Mouse (Mus musculus): Measurements from ENCODE around the gene Zic2. TPM values are rescaled to one million over a fixed set of nuclear protein-coding genes. Genes with fewer than 3 reads are reported as not detected.
"Not testable (repeated sequence)": the region's sequence is repeated elsewhere in the genome, so short reads cannot be mapped to it uniquely, and the experiment has no call there.

Gene Zic2
- polyA plus RNA-seq, 1 experiment, result 11.9 TPM

DNA sequence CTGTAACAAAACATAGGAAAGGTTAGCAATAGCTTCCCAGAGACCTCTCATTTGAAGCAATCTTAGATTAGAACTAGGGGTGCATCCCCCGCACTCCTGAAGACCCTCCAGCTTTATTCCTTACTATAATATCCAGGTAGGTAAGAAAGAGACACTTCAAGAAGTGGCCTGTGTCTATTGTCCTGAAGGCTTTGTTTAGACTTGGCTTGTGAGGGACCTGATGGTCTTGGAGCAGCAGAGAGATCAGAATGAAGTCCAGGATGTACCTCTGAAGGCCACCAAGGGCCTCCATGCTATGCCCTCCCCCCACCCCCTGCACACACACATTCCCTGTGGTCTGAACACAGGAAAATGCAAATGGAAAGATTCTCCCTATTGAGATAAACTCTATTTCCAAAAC, 15.5 kb upstream of the Zic2 start:
- TF ChIP-seq CTCF (IDR thresholded peaks at IDR 0.05; ENCODE audit: extremely low read depth, insufficient read depth, low read length) (no peak), POLR2A (IDR thresholded peaks at IDR 0.05; ENCODE audit: extremely low read depth, insufficient read depth, low read length) (no peak)
- no peaks in the 10 kb centered on the region for H3K4me1 ChIP-seq (ENCODE audit: control insufficient read depth, insufficient read depth, low read length)
- no peak overlapping the region for H3K4me3 ChIP-seq (ENCODE audit: insufficient read depth, low read length)
- H3K27ac ChIP-seq (ENCODE audit: insufficient read depth, low read length), result no peak overlapping the region

DNA sequence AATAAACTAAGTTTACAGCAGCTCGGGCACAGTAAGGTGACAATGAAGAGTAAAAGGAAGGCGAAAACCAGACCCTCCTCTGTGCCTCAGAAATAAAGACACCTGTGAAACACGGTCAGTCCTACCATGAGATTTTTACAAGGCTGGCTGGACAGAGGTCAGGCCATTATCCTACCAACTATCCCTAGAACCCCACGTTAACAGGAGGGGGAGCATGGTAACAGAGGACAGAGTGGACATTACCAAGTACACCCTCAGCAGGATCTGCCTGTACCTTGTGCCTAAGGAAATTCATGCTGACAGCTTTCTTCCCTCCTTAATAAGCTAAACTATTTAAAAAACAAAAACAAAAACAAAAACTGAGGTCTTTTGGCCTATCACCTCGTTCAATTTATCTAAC, 15.0 kb upstream of the Zic2 start:
- Histone ChIP-seq H3K27ac (ENCODE audit: insufficient read depth, low read length) (no peak overlapping the region), H3K4me3 (ENCODE audit: insufficient read depth, low read length) (no peak overlapping the region), H3K4me1 (ENCODE audit: control insufficient read depth, insufficient read depth, low read length) (no peaks in the 10 kb centered on the region)
- TF ChIP-seq POLR2A (IDR thresholded peaks at IDR 0.05; ENCODE audit: extremely low read depth, insufficient read depth, low read length), result no peak
- no peak for TF ChIP-seq CTCF (IDR thresholded peaks at IDR 0.05; ENCODE audit: extremely low read depth, insufficient read depth, low read length)

- H3K27ac ChIP-seq (ENCODE audit: insufficient read depth, low read length), result peak overlapping the region; percentile 54; the same call in 1 of the 2 replicates
- TF ChIP-seq CTCF (IDR thresholded peaks at IDR 0.05; ENCODE audit: extremely low read depth, insufficient read depth, low read length) (no peak), POLR2A (IDR thresholded peaks at IDR 0.05; ENCODE audit: extremely low read depth, insufficient read depth, low read length) (no peak)
Measured at GRCm38 (mm10) chr14:122461500-122461899, 13.7 kb upstream of the Zic2 start.

DNA sequence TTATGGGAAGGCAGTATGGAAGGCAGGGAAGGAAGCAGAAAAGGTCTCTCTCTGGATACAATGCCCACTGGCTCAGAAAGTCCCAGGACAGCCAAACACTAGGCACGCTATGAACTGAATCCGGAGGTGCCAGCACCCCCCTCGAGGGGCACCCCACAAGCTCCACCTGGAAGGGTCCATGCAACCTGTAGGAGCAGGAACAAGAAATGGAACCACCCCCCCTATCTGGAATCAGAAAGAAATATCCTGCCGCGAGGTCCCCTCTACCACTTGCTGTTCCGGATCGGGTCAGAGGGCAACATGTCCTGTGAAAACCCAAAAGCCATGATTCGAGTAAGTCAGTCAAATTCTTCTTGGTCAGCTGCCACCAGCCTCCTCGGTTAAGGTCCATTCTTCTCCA, 13.3 kb upstream of the Zic2 start:
- TF ChIP-seq CTCF (IDR thresholded peaks at IDR 0.05; ENCODE audit: extremely low read depth, insufficient read depth, low read length) (no peak), POLR2A (IDR thresholded peaks at IDR 0.05; ENCODE audit: extremely low read depth, insufficient read depth, low read length) (no peak)
- Histone ChIP-seq H3K4me1 (ENCODE audit: control insufficient read depth, insufficient read depth, low read length) (no peaks in the 10 kb centered on the region), H3K4me3 (ENCODE audit: insufficient read depth, low read length) (peak overlapping the region; percentile 11; the same call in 1 of the 2 replicates), H3K27ac (ENCODE audit: insufficient read depth, low read length) (peak overlapping the region; percentile 54)

More at GRCm38 (mm10) chr14:122461500-122461899, 13.7 kb upstream of the Zic2 start:
- 0 out of 2 replicates have a peak overlapping the region, but pooled peaks have one; percentile 11 for H3K4me3 ChIP-seq (ENCODE audit: insufficient read depth, low read length)
- no peaks in the 10 kb centered on the region for H3K4me1 ChIP-seq (ENCODE audit: control insufficient read depth, insufficient read depth, low read length)

DNA sequence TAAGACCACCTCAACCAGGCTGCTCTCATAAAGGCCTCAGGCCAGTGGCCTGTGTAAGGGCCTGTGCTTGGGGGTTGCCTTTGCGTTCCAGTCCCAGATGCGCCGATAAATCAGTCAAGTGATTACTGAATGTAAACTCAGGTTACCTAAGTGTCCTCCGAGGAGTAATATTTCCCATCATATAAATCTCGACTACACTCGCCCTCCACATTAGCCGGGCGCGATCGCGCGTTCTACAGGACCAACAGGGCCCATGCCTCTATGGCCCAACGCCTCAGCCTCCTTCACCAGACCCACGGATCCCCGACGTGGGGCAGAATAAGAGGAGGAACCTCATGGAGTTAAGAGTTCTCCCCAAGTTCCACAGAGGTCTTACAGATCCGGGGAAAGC, 12.6 kb upstream of the Zic2 start:
- peak overlapping the region; percentile 95 for H3K27ac ChIP-seq (ENCODE audit: insufficient read depth, low read length)
- H3K4me1 ChIP-seq (ENCODE audit: control insufficient read depth, insufficient read depth, low read length), result no peaks in the 10 kb centered on the region
- peak overlapping the region; percentile 48 for H3K4me3 ChIP-seq (ENCODE audit: insufficient read depth, low read length)
- TF ChIP-seq POLR2A (IDR thresholded peaks at IDR 0.05; ENCODE audit: extremely low read depth, insufficient read depth, low read length) (no peak), CTCF (IDR thresholded peaks at IDR 0.05; ENCODE audit: extremely low read depth, insufficient read depth, low read length) (no peak)

- Histone ChIP-seq H3K27ac (ENCODE audit: insufficient read depth, low read length) (peak overlapping the region; percentile 95), H3K4me1 (ENCODE audit: control insufficient read depth, insufficient read depth, low read length) (no peaks in the 10 kb centered on the region), H3K4me3 (ENCODE audit: insufficient read depth, low read length) (peak overlapping the region; percentile 48)
- TF ChIP-seq CTCF (IDR thresholded peaks at IDR 0.05; ENCODE audit: extremely low read depth, insufficient read depth, low read length) (no peak), POLR2A (IDR thresholded peaks at IDR 0.05; ENCODE audit: extremely low read depth, insufficient read depth, low read length) (no peak)
Measured at GRCm38 (mm10) chr14:122463080-122463691, 12.0 kb upstream of the Zic2 start.

GRCm38 (mm10) chr14:122463734-122464341, 11.4 kb upstream of the Zic2 start:
- Histone ChIP-seq H3K4me3 (ENCODE audit: insufficient read depth, low read length) (peak overlapping the region; percentile 48), H3K27ac (ENCODE audit: insufficient read depth, low read length) (peak overlapping the region; percentile 95)
- not testable (repeated sequence) for H3K4me1 ChIP-seq (ENCODE audit: control insufficient read depth, insufficient read depth, low read length)

DNA sequence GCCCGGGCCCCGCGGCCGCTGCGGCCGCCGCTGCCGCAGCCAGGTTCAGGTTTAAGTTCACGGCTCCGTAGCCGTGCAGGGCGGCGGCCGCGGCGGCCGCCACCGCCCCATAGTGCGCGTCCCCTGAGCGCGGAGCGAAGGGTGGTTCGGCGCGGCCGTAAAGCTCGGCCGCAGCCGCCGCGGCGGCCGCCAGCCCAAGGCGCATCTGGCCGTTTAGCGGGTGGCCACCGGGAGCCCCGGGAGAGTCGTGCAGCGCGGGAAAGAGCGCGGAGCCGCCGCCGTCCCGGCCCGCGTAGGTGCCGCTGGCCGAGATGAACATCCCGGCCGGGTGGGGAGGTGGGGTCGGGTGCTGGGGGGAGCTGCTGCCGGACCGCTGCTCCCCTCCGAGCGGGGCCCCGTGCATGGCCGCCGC, 10.9 kb upstream of the Zic2 start:
- H3K27ac ChIP-seq (ENCODE audit: insufficient read depth, low read length), result peak overlapping the region; percentile 93
- no peak for TF ChIP-seq CTCF (IDR thresholded peaks at IDR 0.05; ENCODE audit: extremely low read depth, insufficient read depth, low read length)
- TF ChIP-seq POLR2A (IDR thresholded peaks at IDR 0.05; ENCODE audit: extremely low read depth, insufficient read depth, low read length), result no peak

GRCm38 (mm10) chr14:122464763-122465741, 10.2 kb upstream of the Zic2 start, which contains the start of gene Zic5:
Gene Zic5 (minus strand): TSS chr14:122465677.
- TF ChIP-seq POLR2A (IDR thresholded peaks at IDR 0.05; ENCODE audit: extremely low read depth, insufficient read depth, low read length), result peak; percentile 35; the same call in 1 of the 2 replicates
- TF ChIP-seq CTCF (IDR thresholded peaks at IDR 0.05; ENCODE audit: extremely low read depth, insufficient read depth, low read length), result no peak
- Histone ChIP-seq H3K4me1 (ENCODE audit: control insufficient read depth, insufficient read depth, low read length) (no peaks in the 10 kb centered on the region), H3K4me3 (ENCODE audit: insufficient read depth, low read length) (peak within 1 kb of the TSS; percentile 24), H3K27ac (ENCODE audit: insufficient read depth, low read length) (peak within 1 kb of the TSS; percentile 93)

More for the DNA sequence above, 10.9 kb upstream of the Zic2 start:
- Histone ChIP-seq H3K4me3 (ENCODE audit: insufficient read depth, low read length) (peak overlapping the region; percentile 24), H3K4me1 (ENCODE audit: control insufficient read depth, insufficient read depth, low read length) (no peaks in the 10 kb centered on the region)

Data from cortical plate, adult 2 months (tissue).